Mouse (Mus musculus): ENCODE data around the gene Prr12.

Gene Prr12

DNA sequence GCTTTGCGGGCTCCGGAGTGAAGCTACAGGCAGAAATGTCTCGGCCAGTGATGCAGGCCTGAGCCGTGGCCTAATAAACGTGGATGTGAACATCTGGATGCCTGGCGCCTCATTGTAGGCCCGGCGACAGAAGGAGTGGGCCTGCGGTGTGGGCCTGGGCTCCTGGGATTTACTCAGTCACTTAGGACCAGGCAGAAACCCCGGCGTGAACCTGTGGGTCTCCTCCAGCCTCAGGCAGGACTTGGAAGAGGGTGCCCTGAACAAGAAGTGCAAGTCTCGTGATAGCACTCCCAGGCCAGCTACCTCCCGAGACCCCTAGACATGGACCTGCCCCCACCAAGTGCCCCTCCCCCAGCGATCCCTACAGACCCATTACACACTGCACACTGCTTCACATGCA lies 24.6 kb upstream of the Prr12 start:
- DNase-seq (ENCODE audit: low spot score), result no peak

DNA sequence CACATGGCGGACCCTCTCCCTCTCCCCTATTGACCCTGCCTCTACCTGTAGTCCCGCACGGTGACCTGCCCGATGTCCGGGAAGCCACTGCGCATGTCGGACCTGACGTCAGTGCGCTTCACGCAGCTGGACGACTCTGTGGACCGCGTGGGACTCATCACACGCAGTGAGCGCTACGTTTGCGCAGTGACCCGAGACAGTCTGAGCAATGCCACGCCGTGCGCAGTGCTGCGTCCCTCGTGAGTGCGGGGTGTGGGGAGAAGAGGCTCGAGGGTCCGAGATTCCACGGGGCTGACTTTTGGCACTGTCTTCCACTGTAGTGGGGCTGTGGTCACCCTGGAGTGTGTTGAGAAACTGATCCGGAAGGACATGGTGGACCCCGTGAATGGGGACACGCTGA lies 23.8 kb upstream of the Prr12 start:
- DNase-seq (ENCODE audit: low spot score), result no peak

DNA sequence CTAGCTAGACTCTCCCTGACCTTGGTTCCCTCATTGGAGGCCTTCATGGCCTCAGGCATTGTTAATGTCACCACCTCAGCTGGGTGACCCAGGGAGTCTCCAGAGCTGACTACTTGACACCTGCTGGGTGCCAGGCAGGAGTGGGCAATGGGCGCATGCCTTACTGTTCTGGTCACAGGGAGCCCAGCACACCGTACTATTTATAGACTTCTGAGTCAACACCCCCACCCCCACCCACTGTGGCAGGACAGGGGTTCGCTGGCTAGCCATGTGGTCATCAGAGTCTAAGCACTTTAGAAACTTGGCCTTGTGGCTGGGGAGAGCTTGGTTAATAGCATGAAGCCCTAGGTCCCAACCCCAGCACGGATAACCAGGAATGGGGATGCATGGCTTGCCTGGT lies 22.7 kb upstream of the Prr12 start:
- no peak for DNase-seq (ENCODE audit: low spot score)

- no peak for DNase-seq (ENCODE audit: low spot score)
Observed at GRCm38 (mm10) chr7:45073949-45074348, 21.3 kb upstream of the Prr12 start.

DNA sequence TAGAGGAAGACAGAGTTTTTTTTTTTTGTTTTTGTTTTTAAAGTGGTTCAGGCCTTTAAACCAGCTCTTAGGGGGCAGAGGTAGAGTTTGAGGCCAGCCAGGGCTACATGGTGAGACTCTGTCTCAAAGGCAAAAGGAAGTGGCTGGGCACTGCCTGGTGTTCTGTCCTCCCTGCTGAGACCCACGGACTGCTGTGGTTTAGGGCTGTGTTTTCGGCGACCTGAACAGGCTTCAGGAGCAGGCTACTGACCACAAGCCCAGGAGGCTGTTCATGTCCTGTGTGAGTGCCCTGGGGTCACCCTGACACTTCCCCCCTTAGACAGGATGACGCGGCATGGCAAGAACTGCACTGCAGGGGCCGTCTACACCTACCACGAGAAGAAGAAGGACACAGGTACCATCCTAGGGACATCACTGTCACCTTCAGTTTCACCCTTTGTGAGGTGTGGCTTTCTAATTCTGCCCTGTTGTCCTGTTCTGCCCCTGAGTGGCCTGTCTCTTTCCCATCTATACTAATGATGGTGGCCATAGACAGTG lies 20.6 kb upstream of the Prr12 start:
- DNase-seq (ENCODE audit: low spot score), result no peak

DNA sequence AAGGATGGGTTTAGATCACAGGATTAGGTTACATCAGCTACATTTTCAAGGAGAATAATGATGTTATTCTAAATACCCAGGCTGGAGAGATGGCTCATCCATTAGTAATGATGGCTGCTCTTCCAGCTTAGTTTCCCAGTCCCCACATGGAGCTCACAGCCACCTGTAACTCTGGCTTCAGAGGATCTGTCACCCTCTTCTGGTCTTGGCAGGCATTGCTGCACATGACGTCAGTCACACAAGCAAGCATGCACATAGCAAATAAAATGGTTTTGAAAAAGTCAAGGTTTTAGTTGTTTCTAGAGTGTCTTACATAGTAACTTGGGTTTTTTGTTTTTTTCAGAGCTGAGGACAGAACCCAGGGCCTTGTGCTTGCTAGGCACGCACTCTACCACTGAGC lies 19.5 kb upstream of the Prr12 start:
- no peak for DNase-seq (ENCODE audit: low spot score)

DNA sequence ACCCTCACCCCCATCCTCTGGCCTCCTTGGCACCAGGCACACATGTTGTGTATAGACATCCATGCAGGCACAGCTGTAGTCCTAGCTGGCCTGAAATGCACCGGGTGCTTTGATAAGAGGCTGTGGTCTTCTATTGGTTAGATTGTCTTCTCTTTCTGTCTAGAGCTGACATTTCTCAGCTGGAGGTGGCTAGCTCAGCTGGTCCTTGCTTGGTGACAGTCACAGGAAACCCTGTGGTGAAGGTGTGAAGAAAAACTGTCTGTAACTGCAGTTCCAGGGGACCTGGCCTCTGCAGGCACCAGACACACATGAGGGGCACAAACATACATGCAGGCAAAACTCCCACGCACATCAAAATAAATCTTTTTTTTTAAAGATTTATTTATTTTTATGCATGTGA lies 17.0 kb upstream of the Prr12 start:
- no peak for DNase-seq (ENCODE audit: low spot score)

- DNase-seq (ENCODE audit: low spot score), result no peak
Observed at GRCm38 (mm10) chr7:45068000-45068318, 15.3 kb upstream of the Prr12 start.

- DNase-seq (ENCODE audit: low spot score), result no peak
Observed at GRCm38 (mm10) chr7:45067190-45067999, 14.7 kb upstream of the Prr12 start.

GRCm38 (mm10) chr7:45062239-45062835 lies 9.7 kb upstream of the Prr12 start, which contains the start of the genes Nosip and Prrg2:
Nosip (plus strand) TSS chr7:45062429.
Prrg2 (minus strand) TSS chr7:45062677.
- peak; percentile 94 for DNase-seq (ENCODE audit: low spot score)

- no peak for DNase-seq (ENCODE audit: low spot score)
Observed at GRCm38 (mm10) chr7:45061532-45062075, 8.9 kb upstream of the Prr12 start.

DNA sequence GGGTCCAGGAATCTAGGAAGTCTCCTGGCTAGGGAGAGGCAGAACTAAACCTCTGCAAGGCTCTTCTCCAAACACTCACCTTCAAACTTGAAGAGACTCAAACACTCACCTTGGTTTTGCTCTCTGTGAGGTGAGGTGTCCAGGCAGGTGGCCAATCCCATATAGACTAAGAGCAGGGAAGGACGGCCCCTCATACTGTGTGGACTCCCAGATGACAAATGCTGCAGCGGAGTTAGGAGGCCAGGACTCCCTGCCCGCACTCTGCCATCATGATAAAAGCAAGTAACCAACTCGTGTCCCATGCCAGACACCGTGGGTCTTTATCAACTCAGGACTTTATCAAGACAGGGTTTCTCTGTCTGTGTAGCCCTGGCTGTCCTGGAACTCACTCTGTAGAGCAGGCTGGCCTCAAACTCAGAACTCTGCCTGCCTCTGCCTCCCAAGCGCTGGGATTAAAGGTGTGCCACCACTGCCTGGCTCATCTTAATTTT lies 8.0 kb upstream of the Prr12 start:
- DNase-seq (ENCODE audit: low spot score), result no peak

- no peak for DNase-seq (ENCODE audit: low spot score)
Observed at GRCm38 (mm10) chr7:45058607-45059571, 6.2 kb upstream of the Prr12 start.

- no peak for DNase-seq (ENCODE audit: low spot score)
Observed at GRCm38 (mm10) chr7:45056972-45057348, 4.3 kb upstream of the Prr12 start.

- DNase-seq (ENCODE audit: low spot score), result no peak
Observed at GRCm38 (mm10) chr7:45056329-45056971, 3.8 kb upstream of the Prr12 start.

- DNase-seq (ENCODE audit: low spot score), result peak; percentile 79
Observed at GRCm38 (mm10) chr7:45053931-45054510, 1.3 kb upstream of the Prr12 start.

DNA sequence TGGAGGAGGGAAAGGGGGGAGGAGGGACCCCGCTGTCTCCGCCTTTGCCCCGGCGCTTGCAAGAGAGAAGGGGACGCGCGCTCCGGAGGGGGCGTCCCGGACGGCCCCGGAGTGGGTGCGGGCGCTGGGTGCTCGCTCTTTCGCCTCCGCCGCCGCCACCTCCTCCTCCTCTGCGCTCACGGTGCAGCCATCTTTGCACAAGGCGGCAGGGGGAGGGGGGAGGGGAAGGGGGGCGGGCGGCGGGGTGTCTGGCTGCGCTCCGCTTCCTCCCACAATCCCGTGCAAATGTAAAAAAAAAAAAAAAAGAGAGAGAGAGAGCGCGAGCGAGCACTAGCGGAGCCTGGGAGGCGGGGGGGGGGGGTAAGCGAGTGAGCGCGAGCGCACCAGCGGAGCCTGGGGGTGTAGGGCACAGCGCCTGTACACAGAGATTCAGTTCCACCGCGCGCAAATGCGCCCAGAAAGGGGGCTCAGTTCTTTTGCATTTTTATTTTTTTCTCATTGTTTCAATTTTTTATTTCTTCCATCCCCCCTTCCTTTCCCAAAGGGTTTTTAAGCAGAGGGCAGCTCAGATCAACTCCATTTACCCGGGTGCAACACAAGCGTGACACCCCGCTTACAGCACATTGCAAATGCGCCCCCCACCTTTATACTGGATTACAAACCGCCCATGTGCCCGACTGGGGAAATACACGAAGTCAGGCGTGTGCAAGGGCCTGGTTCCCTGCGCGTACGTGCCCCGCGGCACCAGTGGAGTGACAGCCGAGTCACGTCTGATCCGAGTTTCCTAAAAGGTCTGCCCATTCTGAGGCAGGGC lies 643 bp upstream of the Prr12 start:
- peak; percentile 65 for DNase-seq (ENCODE audit: low spot score)

DNA sequence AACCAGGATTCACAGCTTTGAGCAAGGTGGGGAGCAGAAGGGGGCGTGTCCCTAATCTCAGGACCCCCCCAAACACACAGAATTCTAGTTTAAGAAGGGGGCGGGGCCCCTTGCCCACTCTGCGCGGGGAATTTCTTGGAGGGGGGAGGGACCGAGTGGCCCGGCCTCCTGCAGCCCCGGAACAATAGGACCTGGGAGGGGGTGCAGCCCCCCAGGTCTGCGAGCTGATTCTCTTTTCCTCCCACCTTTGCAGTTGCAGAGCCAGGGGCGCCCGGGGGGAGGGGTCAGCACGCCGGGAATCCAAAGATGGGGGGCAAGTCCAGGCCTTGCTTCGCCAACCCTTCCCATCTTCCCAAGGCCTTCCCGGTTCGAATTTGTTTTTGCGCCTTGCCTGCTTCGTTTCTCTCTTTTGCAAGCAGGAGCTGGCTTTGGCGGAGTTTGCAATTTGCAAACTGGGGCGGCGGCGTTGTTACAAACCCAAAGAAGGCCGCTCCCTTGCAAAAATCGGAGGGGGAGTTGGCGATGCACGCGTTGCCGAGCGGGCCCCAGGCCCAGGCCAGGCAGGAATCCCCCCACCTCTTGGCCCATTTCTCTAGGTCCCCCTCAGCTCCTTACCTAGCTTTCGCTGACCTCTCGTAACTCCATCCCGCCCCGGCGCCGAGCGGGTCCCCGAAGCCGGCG lies 360 bp downstream of the Prr12 start:
- DNase-seq (ENCODE audit: low spot score), result peak; percentile 43

DNA sequence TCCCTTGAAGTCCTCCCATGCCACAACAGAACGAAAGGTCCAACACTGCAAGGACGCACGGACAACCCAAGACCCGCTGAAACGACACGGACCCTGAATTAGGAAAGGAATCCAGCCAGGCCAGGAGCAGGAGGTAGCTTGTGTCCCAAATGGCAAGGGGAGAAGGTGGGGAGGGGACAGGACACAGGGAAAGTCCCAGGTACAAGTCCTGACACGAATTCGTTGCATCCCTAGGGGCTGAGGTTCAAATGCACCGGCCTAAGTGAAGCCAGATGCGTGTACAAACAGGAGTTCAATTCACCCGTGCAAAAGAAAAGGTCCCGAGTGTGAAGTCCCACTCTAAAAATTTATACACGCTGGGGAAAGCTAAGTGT lies 1.1 kb downstream of the Prr12 start:
- DNase-seq (ENCODE audit: low spot score), result no peak

Measured in ovary, postnatal 14 days (tissue).